Mouse (Mus musculus) frontal cortex, adult (tissue): ENCODE data around the gene Cenpx.
"Not testable (repeated sequence)": the region's sequence is repeated elsewhere in the genome, so short reads cannot be mapped to it uniquely, and the experiment has no call there.

Experiments used
- ATAC-seq: cut with Nextera tagmentation; 2 replicates; pipeline ENCODE4 v1.9.2; 2017; ENCODE audit warnings: mild to moderate bottlenecking, moderate library complexity, mixed read lengths; ENCODE audit not compliant: low TSS enrichment

The Cenpx gene

DNA sequence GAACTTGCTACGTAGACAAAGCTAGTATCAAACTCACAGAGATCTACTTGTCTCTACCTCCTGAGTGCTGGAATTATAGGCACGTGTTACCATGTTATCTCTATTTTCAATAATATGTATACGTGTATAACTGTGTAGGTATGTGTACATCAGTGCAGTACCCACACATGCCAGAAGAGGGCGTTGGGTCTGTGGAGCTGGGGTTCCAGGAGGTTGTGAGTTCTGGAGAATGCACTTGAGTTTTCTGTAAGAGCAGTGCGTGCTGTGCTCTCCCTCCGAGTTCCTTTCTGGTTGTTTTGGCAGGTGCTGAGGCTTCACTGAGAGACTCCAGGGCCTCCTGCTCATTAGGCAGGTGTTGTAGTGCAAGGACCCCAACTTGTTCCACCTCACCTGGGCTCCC, 17.0 kb downstream of the Cenpx start:
- no peak for ATAC-seq

- no peak for ATAC-seq
These were observed 17.9 kb downstream of the Cenpx start for GRCm38 (mm10) chr11:120695641-120696040.

DNA sequence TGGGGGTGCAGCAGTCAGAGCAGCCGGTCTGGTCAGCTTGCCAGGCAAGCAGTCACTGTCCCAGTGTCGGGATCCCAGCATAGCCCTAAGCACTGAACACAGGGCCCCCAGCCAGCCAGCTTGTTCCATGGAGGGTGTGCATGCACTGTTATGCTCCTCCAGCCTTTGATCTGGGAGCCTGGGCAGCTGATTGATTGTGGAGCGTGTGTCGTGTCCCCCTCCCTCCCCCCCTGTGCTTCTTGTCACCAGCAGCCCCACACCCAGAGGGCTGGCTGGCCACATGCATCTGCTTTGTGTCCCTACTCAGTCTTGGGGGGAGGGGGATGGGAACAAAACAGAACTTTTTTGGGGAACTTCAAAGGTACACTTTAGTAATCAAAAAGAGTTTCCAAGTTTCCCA, 18.4 kb downstream of the Cenpx start:
- ATAC-seq, result no peak

GRCm38 (mm10) chr11:120693461-120693860, 20.1 kb downstream of the Cenpx start:
- no peak for ATAC-seq

DNA sequence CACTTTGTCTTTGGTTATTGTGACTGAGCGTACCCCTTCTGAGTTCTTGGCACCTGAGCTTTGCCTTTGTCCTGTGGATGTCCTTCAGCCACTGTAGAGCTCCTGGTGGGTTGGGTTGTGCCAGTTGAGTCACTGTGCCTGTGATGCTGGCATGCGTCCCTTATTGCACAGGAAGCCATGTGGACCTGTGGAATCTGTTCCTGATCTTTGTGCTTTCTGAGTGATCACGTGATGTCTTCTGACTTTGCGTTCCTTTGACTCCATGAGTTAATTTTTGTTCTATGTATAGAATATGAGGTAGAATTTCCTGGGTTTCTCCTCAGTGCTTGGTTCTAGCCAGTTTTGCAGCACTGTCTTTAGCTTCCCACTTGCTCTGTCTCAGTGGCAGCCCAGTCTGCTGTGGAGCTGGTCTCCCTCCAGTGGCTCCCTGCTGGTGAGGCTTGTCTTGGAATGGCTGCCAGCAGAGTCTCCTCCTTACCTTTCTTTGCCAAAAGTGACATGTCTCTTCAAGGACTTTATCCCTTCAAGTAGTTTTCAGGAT, 21.0 kb downstream of the Cenpx start:
- peak; percentile 77; the same call in 1 of the 2 replicates for ATAC-seq

- no peak for ATAC-seq
These were observed 24.2 kb downstream of the Cenpx start for GRCm38 (mm10) chr11:120689365-120689764.

- ATAC-seq, result no peak
These were observed 26.8 kb downstream of the Cenpx start for GRCm38 (mm10) chr11:120686650-120687272.

DNA sequence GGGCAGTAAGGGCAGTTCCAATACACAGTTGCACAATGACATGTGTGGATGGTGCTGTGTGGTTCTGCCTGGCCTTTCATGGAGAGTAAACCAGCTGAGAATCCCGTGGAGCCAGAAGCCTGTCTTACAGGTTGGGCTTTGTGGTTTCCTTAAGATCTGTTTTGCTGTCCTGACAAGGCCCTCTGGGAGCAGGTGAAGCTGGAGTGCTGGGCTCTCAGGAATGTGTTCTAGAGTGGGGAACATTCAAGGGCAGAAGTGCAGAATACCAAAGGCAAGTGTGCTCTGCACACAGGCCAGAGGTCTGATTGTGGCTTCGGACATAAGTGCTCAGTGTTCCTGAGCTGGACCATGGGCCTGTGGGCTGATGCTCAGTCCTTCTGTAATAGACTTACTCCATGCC, 28.9 kb downstream of the Cenpx start:
- ATAC-seq, result no peak

- ATAC-seq, result no peak
These were observed 29.5 kb downstream of the Cenpx start for GRCm38 (mm10) chr11:120684086-120684485.

GRCm38 (mm10) chr11:120683536-120683935, 30.0 kb downstream of the Cenpx start:
- no peak for ATAC-seq

GRCm38 (mm10) chr11:120682683-120683082, 30.9 kb downstream of the Cenpx start:
- no peak for ATAC-seq

- no peak for ATAC-seq
These were observed 33.6 kb downstream of the Cenpx start for GRCm38 (mm10) chr11:120679909-120680308.

DNA sequence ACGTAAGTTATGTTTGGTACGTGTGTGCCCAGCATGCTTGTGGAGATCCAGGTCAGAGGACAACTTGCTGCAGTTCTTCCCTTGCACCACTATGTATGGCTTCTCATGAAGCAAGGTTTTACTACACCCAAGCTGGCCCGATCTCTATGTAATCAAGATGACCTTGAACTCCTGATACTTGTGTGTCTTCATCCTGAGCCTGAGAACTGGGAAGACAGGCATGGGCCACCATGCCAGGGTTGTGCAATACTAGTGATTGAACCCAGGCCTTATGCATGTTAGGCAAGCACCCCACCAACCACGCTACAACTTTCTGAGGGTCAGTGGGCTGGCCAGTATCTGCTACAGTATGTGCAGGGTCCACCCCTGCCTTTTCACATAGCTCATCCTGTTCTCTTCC, 36.6 kb downstream of the Cenpx start:
- ATAC-seq, result no peak

DNA sequence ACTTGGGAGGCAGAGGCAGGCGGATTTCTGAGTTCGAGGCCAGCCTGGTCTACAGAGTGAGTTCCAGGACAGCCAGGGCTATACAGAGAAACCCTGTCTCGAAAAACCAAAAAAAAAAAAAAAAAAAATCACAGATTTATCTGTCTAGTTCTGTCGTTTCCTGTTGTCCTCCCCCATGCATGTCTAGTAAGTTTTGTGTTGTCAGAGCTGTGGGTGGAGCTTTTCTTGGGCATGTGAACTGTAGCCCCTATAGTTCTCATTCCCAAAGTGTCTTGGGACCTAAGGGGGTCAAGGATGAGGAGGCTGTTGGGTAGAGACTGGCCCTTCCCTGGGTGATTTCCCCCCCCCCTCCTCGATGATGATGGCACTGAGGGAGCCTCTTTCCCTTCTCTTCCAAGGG, 37.7 kb downstream of the Cenpx start:
- not testable (repeated sequence) for ATAC-seq

DNA sequence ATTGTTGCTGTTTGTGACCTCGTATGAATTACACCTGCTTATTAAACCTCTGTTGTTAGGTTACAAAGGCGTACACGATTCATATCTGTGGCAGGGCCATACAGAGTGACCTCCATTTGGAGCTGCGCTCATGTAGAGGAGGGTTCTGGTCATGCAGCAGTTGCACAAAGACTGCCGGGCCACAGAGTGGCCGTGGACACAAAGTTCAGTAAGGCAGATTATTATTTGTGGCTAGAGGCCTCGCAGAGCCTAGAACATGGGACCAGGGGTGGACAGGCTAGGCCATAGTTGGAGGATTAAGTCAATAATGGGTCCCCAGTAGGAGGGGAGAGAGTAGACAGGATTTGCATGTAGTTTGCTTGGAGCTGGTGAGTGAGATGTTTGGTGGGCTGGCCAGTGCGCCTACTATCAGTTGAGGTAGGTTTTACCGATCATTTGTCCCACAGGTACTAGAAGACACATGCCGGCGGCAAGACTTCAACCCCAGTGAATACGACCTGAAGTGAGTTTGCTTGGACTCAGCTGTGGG, 39.9 kb downstream of the Cenpx start:
- ATAC-seq, result no peak

DNA sequence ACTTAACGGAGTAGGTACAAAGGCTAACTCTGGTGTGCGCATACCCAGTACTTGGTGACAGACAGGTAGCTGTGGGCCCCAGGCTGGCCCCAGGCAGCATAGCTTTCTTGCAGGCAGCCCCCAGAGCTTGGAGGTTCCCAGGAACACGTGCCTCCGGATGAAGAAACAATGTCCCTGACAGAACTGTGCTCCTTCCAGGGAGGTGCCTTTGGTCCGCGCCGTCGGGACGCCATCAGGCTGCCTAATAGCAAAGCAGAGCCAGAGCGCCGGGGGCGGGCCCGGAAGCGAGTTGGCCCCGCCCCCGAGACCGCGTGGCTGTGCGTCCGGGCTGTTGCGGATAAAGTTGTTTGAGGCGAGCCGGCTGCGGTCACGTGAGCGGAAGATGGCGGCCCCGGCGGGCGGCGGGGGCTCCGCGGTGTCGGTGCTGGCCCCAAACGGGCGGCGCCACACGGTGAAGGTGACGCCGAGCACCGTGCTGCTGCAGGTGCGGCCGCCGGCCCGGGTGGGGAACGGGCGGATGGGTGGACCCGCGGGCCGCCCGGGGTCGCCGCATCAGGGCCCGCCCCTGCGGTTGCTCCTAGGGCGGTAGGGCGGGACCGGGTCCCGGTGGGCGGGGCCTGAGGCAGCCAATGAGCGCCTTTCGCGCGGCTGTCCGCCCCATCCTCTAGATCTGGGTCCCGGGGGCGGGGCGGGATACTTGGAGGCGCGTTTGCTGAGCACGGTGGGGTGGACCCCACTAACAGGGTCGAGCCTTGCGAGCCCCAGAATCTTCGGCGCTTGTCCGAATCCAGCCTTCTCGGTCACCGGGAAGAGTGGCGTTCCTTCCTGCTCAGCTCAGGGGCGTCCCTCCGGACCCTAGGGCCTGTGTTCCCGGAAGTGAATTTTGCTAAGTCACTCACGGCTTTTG, 40.6 kb downstream of the Cenpx start, which contains the start of gene Aspscr1:
TSS of gene Aspscr1 (plus strand) at position 287 of the 907 bp plus-strand sequence.
- ATAC-seq, result peak; percentile 98

DNA sequence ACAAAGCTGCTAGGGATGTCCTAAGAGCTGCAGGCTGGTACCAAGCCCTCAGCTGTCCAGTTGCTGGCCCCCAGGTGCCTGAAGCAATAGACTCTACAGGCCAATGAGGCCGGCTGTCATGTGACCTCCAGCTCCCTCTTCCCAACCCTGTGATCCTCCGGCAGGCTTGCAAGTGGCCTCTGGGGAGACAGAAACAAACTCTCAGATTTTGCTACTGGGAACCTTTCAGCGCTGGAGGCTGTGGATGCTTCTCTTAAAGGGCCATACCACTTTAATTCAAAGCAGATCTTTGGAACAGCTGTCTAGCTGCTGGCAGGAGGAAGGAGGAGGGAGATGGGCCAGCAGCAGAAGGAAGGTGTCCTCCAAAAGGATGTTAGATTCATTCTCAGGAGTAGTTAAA, 46.9 kb downstream of the Cenpx start:
- no peak for ATAC-seq

DNA sequence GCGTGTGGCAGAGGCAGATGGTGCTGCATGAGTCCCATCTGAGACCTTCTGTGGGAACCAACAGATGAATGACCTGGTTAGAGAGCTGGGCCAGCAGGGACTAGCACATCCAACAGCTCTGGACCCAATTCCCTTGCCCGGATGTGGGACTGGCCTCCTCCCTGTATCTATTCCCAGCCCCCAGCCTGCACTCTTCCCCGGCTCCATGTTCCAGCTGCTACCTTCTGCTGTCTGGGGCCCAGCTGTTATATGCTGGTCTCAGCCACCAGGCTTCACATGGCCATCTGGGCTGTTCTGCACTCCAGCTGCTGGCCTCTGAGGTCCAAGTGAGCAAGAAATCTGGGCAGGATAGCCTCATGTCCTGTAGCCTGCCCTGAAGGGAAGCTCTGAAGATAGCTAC, 48.1 kb downstream of the Cenpx start:
- no peak for ATAC-seq

GRCm38 (mm10) chr11:120663714-120664113, 49.8 kb downstream of the Cenpx start:
- no peak for ATAC-seq

DNA sequence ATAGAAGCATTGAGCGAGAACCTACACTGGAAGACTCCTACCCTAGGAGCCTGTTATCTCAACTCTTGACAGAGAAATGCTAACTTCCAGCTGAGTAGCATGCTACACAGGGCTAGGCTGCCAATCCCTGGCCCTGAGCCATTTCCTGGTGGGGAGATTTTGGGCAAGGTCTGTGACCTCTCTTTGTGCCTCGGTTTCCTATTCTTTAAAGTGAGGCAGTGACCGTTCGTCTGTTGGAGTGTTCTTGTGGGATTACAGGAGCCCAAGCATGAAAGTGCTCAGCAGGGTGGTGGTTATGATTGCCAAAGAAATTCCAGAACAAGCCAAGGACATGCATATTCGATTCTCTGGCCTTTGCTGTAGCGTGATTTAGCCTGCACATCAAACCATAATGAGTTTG, 50.8 kb downstream of the Cenpx start:
- ATAC-seq, result no peak

GRCm38 (mm10) chr11:120661076-120661460, 52.5 kb downstream of the Cenpx start, which contains the start of gene Notum:
Notum (minus strand) TSS chr11:120661175.
- no peak for ATAC-seq
